Mouse (Mus musculus) liver, adult 2 months (tissue): ENCODE results near the gene Skap1.

ENCODE experiments used
- CTCF ChIP-seq: fragments of 200-500 bp; IDR thresholded peaks from 2 replicates; pipeline ENCODE4 v1.5.1; 2011; ENCODE audit warnings: low read depth, low read length, control low read depth
- POLR2A ChIP-seq: fragments of 200-500 bp; IDR thresholded peaks from 2 replicates; pipeline ENCODE4 v1.6.1; 2011; ENCODE audit warnings: low read length, control low read depth; ENCODE audit not compliant: insufficient read depth; ENCODE audit errors: extremely low read depth

- TF ChIP-seq CTCF, result no peak
- no peak for TF ChIP-seq POLR2A
Measured at GRCm38 (mm10) chr11:96743891-96744290, 279.5 kb downstream of the Skap1 start.
